Mouse (Mus musculus) heart, adult 2 months (tissue): ENCODE measurements at regions not wholly inside any gene's neighbourhood (a gene's known extent, or its start where the extent isn't known, plus 50 kb on each side); places are given as distances from the start of the nearest gene placed in this dataset.

Experiments
- CTCF ChIP-seq: fragments of 200-600 bp; IDR thresholded peaks from 2 replicates; pipeline ENCODE4 v1.8.1; 2022; ENCODE audit warnings: antibody characterized with exemption, mild to moderate bottlenecking, moderate library complexity
- EP300 ChIP-seq: fragments of 200-500 bp; IDR thresholded peaks from 2 replicates; pipeline ENCODE4 v1.6.1; 2011; ENCODE audit warnings: low read depth, low read length, control low read depth; ENCODE audit not compliant: insufficient read depth
- POLR2A ChIP-seq: fragments of 200-500 bp; IDR thresholded peaks from 2 replicates; pipeline ENCODE4 v1.6.1; 2011; ENCODE audit warnings: mild to moderate bottlenecking, low read depth, low read length, control low read depth; ENCODE audit not compliant: insufficient read depth

GRCm38 (mm10) chr1:190500106-190500505 lies 329.6 kb upstream of the Prox1 start:
- TF ChIP-seq CTCF (no peak), POLR2A (no peak), EP300 (no peak)
